Mouse (Mus musculus) liver, embryonic 13.5 days (tissue): Measurements from ENCODE around the gene Nek8. TPM values are rescaled to one million over a fixed set of nuclear protein-coding genes. Genes with fewer than 3 reads are reported as not detected.
A peak's percentile ranks its signal among the peaks of the same experiment; 100 is the strongest.

Experiments
- ATAC-seq: fragments of 200-750 bp; cut with Nextera tagmentation; 2 replicates; pipeline ENCODE4 v1.8.0; 2017; ENCODE audit warnings: low read depth, mild to moderate bottlenecking, moderate number of reproducible peaks, moderate library complexity
- DNase-seq: peaks from one replicate; pipeline ENCODE4 v3.0.0; 2022
- H3K27ac ChIP-seq: fragments of 300-500 bp; sonication (generic); 2 replicates; pipeline ENCODE4 v1.5.1; 2015; ENCODE audit warnings: moderate library complexity, mild to moderate bottlenecking, inconsistent platforms
- H3K27me3 ChIP-seq: fragments of 300-500 bp; sonication (generic); 2 replicates; pipeline ENCODE4 v1.6.1; 2015; ENCODE audit warnings: mild to moderate bottlenecking, inconsistent platforms
- H3K36me3 ChIP-seq: fragments of 300-500 bp; sonication (generic); 2 replicates; pipeline ENCODE4 v1.6.1; 2015; ENCODE audit warnings: mild to moderate bottlenecking, inconsistent platforms
- H3K4me1 ChIP-seq: fragments of 300-500 bp; sonication (generic); replicated peaks from 2 replicates; pipeline ENCODE4 v1.6.1; 2015; ENCODE audit warnings: inconsistent platforms
- H3K4me2 ChIP-seq: fragments of 300-500 bp; sonication (generic); 2 replicates; pipeline ENCODE4 v1.6.1; 2015; ENCODE audit warnings: inconsistent platforms, mild to moderate bottlenecking, moderate library complexity
- H3K4me3 ChIP-seq: fragments of 300-500 bp; sonication (generic); replicated peaks from 2 replicates; pipeline ENCODE4 v1.5.1; 2015; ENCODE audit warnings: mild to moderate bottlenecking, inconsistent platforms
- H3K9ac ChIP-seq: fragments of 300-500 bp; sonication (generic); 2 replicates; pipeline ENCODE4 v1.6.1; 2015; ENCODE audit warnings: mild to moderate bottlenecking, inconsistent platforms
- H3K9me3 ChIP-seq: fragments of 300-500 bp; sonication (generic); replicated peaks from 2 replicates; pipeline ENCODE4 v1.6.1; 2016; ENCODE audit warnings: inconsistent platforms
- WGBS: fragments of 180-500 bp; shearing (Covaris S2); methylation state at CpG from one replicate; pipeline ENCODE4 v1.1.7; 2015; ENCODE audit not compliant: insufficient replicate concordance; 5-methylcytosine and 5-hydroxymethylcytosine counted together
- polyA plus RNA-seq: library from polyadenylated mRNA; unstranded; fragments of >200 nt; fragmentation: Nextera tagmentation; extraction: Ambion mirVana; gene quantifications from 2 replicates; pipeline ENCODE4 v1.2.1, GENCODE M21; 2015

Nek8 gene
- polyA plus RNA-seq, 1 experiment from 2014 or later, result 9.2 TPM

DNA sequence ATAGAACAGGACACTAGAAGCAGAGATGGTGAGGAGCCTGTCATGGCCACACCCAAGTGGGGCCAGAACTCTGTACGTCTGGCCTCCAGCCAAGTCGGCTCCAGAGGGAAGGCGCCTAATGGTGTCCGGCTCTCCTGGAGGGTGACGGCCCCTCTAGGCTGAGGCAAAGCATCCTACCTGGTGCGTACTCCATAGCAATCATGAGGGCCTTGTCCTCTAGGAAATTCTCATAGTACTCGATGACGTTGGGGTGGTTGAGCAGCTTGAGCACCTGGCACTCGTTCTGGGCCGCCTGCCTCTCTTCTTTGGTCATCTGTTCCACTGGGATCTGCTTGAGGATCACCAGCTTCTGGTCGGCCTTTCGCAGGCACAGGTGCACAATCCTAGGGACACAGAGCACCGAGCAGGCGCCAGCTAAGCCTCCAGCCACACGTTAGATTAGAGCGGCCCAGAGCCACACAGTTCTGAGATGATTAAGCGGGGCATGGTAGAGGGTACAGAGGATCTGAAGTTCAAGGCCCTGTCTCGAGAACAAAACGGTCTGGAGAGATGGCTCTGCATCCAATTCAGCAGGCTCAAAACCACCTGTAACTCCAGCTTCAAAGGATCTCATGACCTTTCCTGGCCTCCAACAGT, 3.6 kb downstream of the Nek8 start:
- ATAC-seq (no peak), DNase-seq (no peak)
- Histone ChIP-seq H3K9me3 (no peaks in the 10 kb centered on the region), H3K4me1 (peaks cover 74% of the 10 kb centered on the region), H3K4me3 (no peak overlapping the region), H3K9ac (peak overlapping the region; percentile 10; the same call in 1 of the 2 replicates), H3K27ac (peak overlapping the region; percentile 47), H3K27me3 (no peaks in the 10 kb centered on the region), H3K36me3 (peaks cover 13% of the 10 kb centered on the region), H3K4me2 (no peak overlapping the region)
- WGBS, result 82% methylated on average over 19 of the region's 19 CpGs

DNA sequence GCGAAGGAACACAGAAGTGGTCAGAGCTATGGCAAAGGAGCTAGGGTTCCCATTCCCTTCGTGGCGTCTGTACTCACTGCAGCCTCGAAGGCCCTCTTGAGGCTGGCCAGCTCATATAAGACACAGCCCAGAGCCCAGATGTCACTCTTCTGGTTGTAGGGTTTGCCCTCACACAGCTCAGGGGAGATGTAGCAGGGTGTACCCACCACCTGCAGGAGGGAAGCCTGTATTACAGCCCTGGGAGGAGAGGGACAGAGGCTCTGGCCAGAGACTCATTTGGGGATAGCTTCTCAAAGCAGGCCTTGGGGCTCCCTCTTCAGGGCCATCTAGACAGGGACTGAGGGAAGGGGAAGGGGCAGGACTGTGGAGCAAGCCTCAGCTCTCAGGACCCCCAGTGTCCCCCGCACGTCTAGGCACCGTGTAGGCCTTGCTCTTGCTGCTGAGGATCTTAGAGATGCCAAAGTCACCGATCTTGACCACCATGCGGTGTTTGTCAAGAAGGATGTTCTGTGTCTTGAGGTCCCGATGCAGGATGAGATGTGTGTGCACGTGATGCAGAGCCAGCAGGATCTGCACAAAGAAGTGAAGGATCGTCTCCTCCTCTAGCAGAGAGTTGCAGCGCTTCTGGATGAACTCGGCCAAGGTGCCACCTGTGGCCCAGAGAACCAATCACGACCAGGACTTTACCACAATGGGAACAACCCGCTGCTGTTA, 4.3 kb downstream of the Nek8 start:
- DNase-seq, result no peak
- no peak for ATAC-seq
- Histone ChIP-seq H3K4me3 (no peak overlapping the region), H3K4me2 (no peak overlapping the region), H3K9me3 (no peaks in the 10 kb centered on the region), H3K36me3 (peaks cover 13% of the 10 kb centered on the region), H3K4me1 (peaks cover 81% of the 10 kb centered on the region), H3K27me3 (no peaks in the 10 kb centered on the region), H3K9ac (peak overlapping the region; percentile 10), H3K27ac (peak overlapping the region; percentile 37; the same call in 1 of the 2 replicates)
- WGBS, result 82% methylated on average over 16 of the region's 16 CpGs

GRCm38 (mm10) chr11:78171328-78171727, 5.1 kb downstream of the Nek8 start:
- Histone ChIP-seq H3K36me3 (peaks cover 13% of the 10 kb centered on the region), H3K27me3 (no peaks in the 10 kb centered on the region), H3K27ac (peak overlapping the region; percentile 91), H3K4me2 (no peak overlapping the region), H3K9ac (no peak overlapping the region), H3K9me3 (no peaks in the 10 kb centered on the region), H3K4me3 (no peak overlapping the region), H3K4me1 (peaks cover 90% of the 10 kb centered on the region)
- 55% methylated on average over 4 of the region's 4 CpGs for WGBS
- ATAC-seq (no peak), DNase-seq (no peak)

GRCm38 (mm10) chr11:78170306-78170705, 6.2 kb downstream of the Nek8 start:
- no peaks in the 10 kb centered on the region for H3K9me3 ChIP-seq
- peaks cover 90% of the 10 kb centered on the region for H3K4me1 ChIP-seq
- H3K36me3 ChIP-seq, result peaks cover 13% of the 10 kb centered on the region
- H3K27ac ChIP-seq, result peak overlapping the region; percentile 91
- H3K9ac ChIP-seq, result peak overlapping the region; percentile 62
- no peaks in the 10 kb centered on the region for H3K27me3 ChIP-seq
- H3K4me2 ChIP-seq, result peak overlapping the region; percentile 73; the same call in 1 of the 2 replicates
- no peak for DNase-seq
- H3K4me3 ChIP-seq, result no peak overlapping the region
- WGBS, result 85% methylated on average over 15 of the region's 15 CpGs
- no peak for ATAC-seq

DNA sequence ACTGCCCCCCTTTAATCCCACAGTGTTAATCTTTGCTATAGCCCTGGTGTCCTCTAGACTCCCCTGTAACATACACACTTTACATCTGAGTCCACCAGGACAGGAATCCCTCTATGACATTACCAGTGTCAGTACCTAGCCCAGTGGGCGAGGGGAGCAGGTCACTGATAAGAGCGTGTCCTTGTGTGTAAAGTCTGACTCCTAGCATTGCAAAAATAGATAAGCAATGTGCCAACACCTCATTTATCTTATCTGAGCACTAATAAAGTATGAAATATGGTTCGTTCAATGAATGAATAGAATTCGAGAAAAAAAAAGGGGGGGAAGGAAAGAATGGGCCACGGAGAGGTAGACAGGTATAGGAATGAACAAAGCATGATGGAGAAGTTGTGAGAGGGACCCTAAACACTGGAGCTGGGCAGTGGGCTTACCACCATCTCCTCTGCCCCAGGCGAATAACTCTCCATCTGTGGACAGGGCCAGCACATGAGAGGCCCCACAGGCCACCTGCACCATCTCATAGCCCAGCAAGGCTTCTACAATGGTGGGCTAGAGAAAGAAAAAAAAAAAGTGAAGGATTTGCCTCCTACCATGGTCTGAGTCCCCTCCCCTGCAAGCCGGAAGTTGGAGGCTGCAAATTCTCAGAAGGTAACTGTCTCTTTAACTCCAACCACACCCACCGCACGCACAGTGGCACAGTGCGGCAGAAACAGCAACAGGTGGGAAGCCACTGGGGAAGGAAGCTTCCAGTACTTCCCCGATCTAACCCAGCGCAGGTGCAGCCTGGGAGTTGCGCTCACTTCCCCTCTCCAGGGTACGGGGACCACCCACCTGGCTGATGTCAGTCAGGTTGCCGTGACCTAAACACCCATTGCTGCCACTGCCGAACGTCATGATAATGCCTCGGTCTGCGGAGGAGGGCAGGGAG, 7.7 kb downstream of the Nek8 start:
- Histone ChIP-seq H3K4me2 (peak overlapping the region; percentile 73), H3K4me1 (peaks cover 84% of the 10 kb centered on the region), H3K4me3 (peak overlapping the region; percentile 50), H3K27ac (peak overlapping the region; percentile 91), H3K9ac (peak overlapping the region; percentile 62), H3K36me3 (peaks cover 13% of the 10 kb centered on the region), H3K27me3 (no peaks in the 10 kb centered on the region), H3K9me3 (no peaks in the 10 kb centered on the region)
- ATAC-seq (peak; percentile 65), DNase-seq (no peak)
- WGBS, result 17% methylated on average over 19 of the region's 19 CpGs

- no peak for DNase-seq
- Histone ChIP-seq H3K27ac (peak overlapping the region; percentile 91), H3K4me1 (peaks cover 89% of the 10 kb centered on the region), H3K27me3 (no peaks in the 10 kb centered on the region), H3K36me3 (peaks cover 24% of the 10 kb centered on the region), H3K4me3 (no peak overlapping the region), H3K9me3 (no peaks in the 10 kb centered on the region), H3K4me2 (peak overlapping the region; percentile 73), H3K9ac (peak overlapping the region; percentile 62)
- 89% methylated on average over 14 of the region's 14 CpGs for WGBS
- ATAC-seq, result no peak
Observed at GRCm38 (mm10) chr11:78167257-78167959, 9.1 kb downstream of the Nek8 start.

- H3K36me3 ChIP-seq, result peaks cover 26% of the 10 kb centered on the region
- H3K27me3 ChIP-seq, result no peaks in the 10 kb centered on the region
- H3K4me1 ChIP-seq, result peaks cover 89% of the 10 kb centered on the region
- 63% methylated on average over 6 of the region's 6 CpGs for WGBS
- peak overlapping the region; percentile 100 for H3K4me2 ChIP-seq
- DNase-seq (no peak), ATAC-seq (no peak)
- peak overlapping the region; percentile 91 for H3K27ac ChIP-seq
- no peaks in the 10 kb centered on the region for H3K9me3 ChIP-seq
- no peak overlapping the region for H3K4me3 ChIP-seq
- peak overlapping the region; percentile 62 for H3K9ac ChIP-seq
Observed at GRCm38 (mm10) chr11:78166640-78167039, 9.8 kb downstream of the Nek8 start.

DNA sequence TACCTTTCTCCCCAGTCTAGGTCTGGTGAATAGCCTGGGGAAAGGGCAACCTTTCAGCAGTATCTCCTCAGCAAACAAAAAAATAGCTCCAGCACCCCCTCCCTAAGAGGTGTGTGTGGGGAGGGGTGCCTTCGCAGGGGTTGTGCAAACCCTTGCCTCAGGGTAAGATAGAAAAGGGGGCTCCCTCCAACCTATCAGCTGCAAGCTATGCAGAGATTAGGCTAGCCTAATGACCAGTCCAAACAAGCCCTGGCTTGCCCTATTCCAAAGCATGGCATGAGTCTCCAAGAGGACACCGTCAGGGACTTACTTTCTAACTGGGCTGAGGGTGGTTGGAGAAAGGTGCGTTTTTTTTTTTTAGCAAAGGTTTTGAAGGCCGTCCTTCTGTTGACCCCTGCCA, 10.3 kb downstream of the Nek8 start:
- peak overlapping the region; percentile 95 for H3K4me3 ChIP-seq
- no peak for DNase-seq
- peak overlapping the region; percentile 99 for H3K9ac ChIP-seq
- ATAC-seq, result no peak
- WGBS, result 51% methylated on average over 4 of the region's 4 CpGs
- H3K4me2 ChIP-seq, result peak overlapping the region; percentile 100
- H3K36me3 ChIP-seq, result peaks cover 30% of the 10 kb centered on the region
- peaks cover 92% of the 10 kb centered on the region for H3K4me1 ChIP-seq
- no peaks in the 10 kb centered on the region for H3K9me3 ChIP-seq
- H3K27me3 ChIP-seq, result no peaks in the 10 kb centered on the region
- H3K27ac ChIP-seq, result peak overlapping the region; percentile 91

DNA sequence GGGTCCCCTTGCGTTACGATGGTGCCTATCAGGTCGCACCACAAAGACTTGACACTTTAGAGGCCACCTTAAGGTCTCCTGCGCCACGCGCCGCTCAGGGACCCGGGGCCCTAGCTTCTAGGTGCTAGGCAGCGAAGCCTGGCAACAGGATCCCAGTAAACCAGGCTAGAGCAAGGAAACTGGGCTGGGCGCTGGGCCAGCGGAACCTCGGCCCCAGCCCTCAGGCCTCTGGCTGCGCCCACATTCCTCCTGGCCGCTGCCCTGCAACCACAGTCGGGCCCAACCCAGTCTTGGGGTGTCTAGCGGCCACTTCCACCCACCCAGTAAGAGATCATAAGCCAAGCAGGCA, 10.7 kb downstream of the Nek8 start:
- no peaks in the 10 kb centered on the region for H3K9me3 ChIP-seq
- WGBS, result 4% methylated on average over 16 of the region's 16 CpGs

GRCm38 (mm10) chr11:78164924-78165760, 11.3 kb downstream of the Nek8 start, which contains the start of gene Traf4:
TSS of gene Traf4 (minus strand) at chr11:78165589.
- peaks cover 34% of the 10 kb centered on the region for H3K36me3 ChIP-seq
- under 1% methylated on average over 76 of the region's 78 CpGs for WGBS
- peak within 1 kb of the TSS; percentile 95 for H3K4me3 ChIP-seq
- peak within 1 kb of the TSS; percentile 91 for H3K27ac ChIP-seq
- ATAC-seq (peak; percentile 79), DNase-seq (peak; percentile 73)
- peak within 1 kb of the TSS; percentile 99 for H3K9ac ChIP-seq
- peaks cover 92% of the 10 kb centered on the region for H3K4me1 ChIP-seq
- H3K27me3 ChIP-seq, result no peaks in the 10 kb centered on the region
- H3K4me2 ChIP-seq, result peak within 1 kb of the TSS; percentile 100
- H3K9me3 ChIP-seq, result no peaks in the 10 kb centered on the region

More for the DNA sequence above, 10.7 kb downstream of the Nek8 start:
- Histone ChIP-seq H3K27ac (peak overlapping the region; percentile 91), H3K9ac (peak overlapping the region; percentile 99), H3K4me2 (peak overlapping the region; percentile 100), H3K4me1 (peaks cover 92% of the 10 kb centered on the region), H3K27me3 (no peaks in the 10 kb centered on the region), H3K4me3 (peak overlapping the region; percentile 95), H3K36me3 (peaks cover 30% of the 10 kb centered on the region)
- DNase-seq (no peak), ATAC-seq (peak; percentile 19)
